Mouse (Mus musculus) cortical plate, adult 2 months (tissue): ENCODE data around the gene Prdm8.

Source experiments
- CTCF ChIP-seq: fragments of 200-500 bp; IDR thresholded peaks from 2 replicates; pipeline ENCODE4 v1.5.1; 2011; ENCODE audit warnings: mild to moderate bottlenecking, control low read depth, low read length; ENCODE audit not compliant: insufficient read depth; ENCODE audit errors: extremely low read depth
- POLR2A ChIP-seq: fragments of 200-500 bp; IDR thresholded peaks from 2 replicates; pipeline ENCODE4 v1.6.1; 2011; ENCODE audit warnings: mild to moderate bottlenecking, low read length, control low read depth; ENCODE audit not compliant: insufficient read depth; ENCODE audit errors: extremely low read depth

DNA sequence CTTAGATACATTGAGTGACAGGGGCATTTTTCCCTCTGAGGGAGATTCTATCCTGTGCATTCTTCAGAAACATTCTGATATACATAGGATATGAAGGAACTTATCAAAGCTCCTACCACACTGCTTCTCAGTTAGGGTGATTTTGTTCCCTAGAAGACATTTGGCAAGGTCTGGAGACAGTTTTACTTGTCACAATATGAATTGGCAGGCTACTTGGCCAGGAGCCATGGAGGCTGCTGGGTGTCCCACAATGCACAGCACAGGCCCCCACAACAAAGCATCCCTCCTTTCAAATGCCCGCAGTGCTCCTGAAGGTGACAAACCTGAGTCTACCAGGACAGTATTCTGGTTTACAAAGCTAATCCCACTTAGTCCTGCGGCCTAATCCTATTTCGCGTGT, 55.0 kb downstream of the Prdm8 start:
- TF ChIP-seq POLR2A (no peak), CTCF (no peak)
